Mouse (Mus musculus) spleen, adult 2 months (tissue): Measurements from ENCODE around the gene Trim25.

ENCODE experiments used
- CTCF ChIP-seq: fragments of 200-500 bp; IDR thresholded peaks from 2 replicates; pipeline ENCODE4 v1.5.1; 2011; ENCODE audit warnings: mild to moderate bottlenecking, inconsistent platforms; ENCODE audit not compliant: insufficient read depth, insufficient read length, insufficient replicate concordance; ENCODE audit errors: extremely low read depth
- POLR2A ChIP-seq: fragments of 200-500 bp; IDR thresholded peaks from 2 replicates; pipeline ENCODE4 v1.6.1; 2011; ENCODE audit warnings: low read depth, low read length, inconsistent platforms

- TF ChIP-seq CTCF (no peak), POLR2A (no peak)
These were observed 12.6 kb upstream of the Trim25 start for GRCm38 (mm10) chr11:88986616-88987015.
